Mouse (Mus musculus) testis, adult 2 months (tissue): ENCODE measurements at regions not wholly inside any gene's neighbourhood (a gene's known extent, or its start where the extent isn't known, plus 50 kb on each side); places are given as distances from the start of the nearest gene placed in this dataset.

Experiments used
- H3K27ac ChIP-seq: fragments of 200-500 bp; 2 replicates; pipeline ENCODE4 v1.5.1; 2012; ENCODE audit warnings: low read depth, low read length; ENCODE audit not compliant: control insufficient read depth, insufficient read depth
- H3K27me3 ChIP-seq: fragments of 200-500 bp; 2 replicates; pipeline ENCODE4 v1.6.1; 2012; ENCODE audit warnings: mild to moderate bottlenecking, low read length, moderate library complexity; ENCODE audit not compliant: control insufficient read depth, insufficient read depth
- H3K36me3 ChIP-seq: fragments of 200-500 bp; 2 replicates; pipeline ENCODE4 v1.6.1; 2012; ENCODE audit warnings: mild to moderate bottlenecking, low read length; ENCODE audit not compliant: control insufficient read depth, insufficient read depth
- H3K4me1 ChIP-seq: fragments of 200-500 bp; 2 replicates; pipeline ENCODE4 v1.6.1; 2012; ENCODE audit warnings: low read length; ENCODE audit not compliant: control insufficient read depth, insufficient read depth
- H3K4me3 ChIP-seq: fragments of 200-500 bp; 2 replicates; pipeline ENCODE4 v1.5.1; 2012; ENCODE audit warnings: low read depth, mild to moderate bottlenecking, low read length, moderate library complexity, mixed read lengths; ENCODE audit not compliant: control insufficient read depth
- CTCF ChIP-seq: fragments of 200-500 bp; IDR thresholded peaks from 2 replicates; pipeline ENCODE4 v1.5.1; 2012; ENCODE audit warnings: low read depth, mild to moderate bottlenecking, inconsistent platforms, low read length, moderate library complexity; ENCODE audit not compliant: control insufficient read depth, insufficient read depth, insufficient replicate concordance
- POLR2A ChIP-seq: fragments of 200-500 bp; IDR thresholded peaks from 2 replicates; pipeline ENCODE4 v1.6.1; 2012; ENCODE audit warnings: low read depth, mild to moderate bottlenecking, inconsistent platforms, low read length, moderate library complexity; ENCODE audit not compliant: control insufficient read depth

DNA sequence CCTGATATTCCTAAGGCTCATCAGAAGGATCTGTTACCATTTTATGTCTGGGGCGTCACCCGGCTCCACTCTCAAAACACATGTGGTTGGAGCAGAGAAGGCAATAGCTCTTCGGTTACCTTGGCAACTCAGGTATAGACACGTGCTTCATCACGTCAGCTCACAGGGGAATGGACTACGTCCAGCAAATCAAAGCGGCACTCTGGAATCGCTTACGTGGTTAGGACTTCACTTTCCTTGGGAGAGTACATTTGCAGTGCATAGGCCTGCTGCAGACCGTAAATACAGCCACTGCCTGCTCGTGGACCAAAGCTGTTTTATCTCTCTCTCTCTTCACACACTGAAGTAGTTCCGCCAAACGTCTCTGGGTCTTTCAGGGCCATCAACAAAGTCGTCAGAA lies 74.1 kb upstream of the Prok2 start:
- Histone ChIP-seq H3K36me3 (no peaks in the 10 kb centered on the region), H3K4me1 (peaks cover 12% of the 10 kb centered on the region), H3K27ac (no peak overlapping the region), H3K27me3 (no peaks in the 10 kb centered on the region), H3K4me3 (no peak overlapping the region)
- no peak for TF ChIP-seq POLR2A
- TF ChIP-seq CTCF: no peak

DNA sequence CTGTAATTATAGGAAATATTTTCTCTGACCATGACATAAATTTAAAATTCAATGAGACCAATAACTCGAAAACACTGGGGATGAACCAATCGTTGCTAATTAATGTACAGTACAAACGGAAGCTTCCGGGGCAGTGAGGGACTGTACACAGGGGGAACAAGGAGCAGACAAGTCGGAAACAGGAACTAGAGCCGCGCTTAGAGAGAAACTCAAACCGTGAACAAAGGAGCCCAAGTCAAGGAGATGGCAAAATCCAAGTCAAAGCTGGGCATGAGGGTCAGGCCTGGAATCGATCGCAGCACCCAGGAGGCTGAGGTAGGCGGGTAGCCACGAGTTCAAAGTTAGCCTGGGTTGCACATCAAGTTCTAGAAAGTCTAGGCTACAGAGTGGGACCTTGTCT lies 70.2 kb upstream of the Prok2 start:
- H3K27ac ChIP-seq: no peak overlapping the region
- TF ChIP-seq CTCF: no peak
- TF ChIP-seq POLR2A: no peak
- no peak overlapping the region for H3K4me3 ChIP-seq
- no peaks in the 10 kb centered on the region for H3K36me3 ChIP-seq
- H3K4me1 ChIP-seq: peaks cover 3% of the 10 kb centered on the region
- H3K27me3 ChIP-seq: no peaks in the 10 kb centered on the region

DNA sequence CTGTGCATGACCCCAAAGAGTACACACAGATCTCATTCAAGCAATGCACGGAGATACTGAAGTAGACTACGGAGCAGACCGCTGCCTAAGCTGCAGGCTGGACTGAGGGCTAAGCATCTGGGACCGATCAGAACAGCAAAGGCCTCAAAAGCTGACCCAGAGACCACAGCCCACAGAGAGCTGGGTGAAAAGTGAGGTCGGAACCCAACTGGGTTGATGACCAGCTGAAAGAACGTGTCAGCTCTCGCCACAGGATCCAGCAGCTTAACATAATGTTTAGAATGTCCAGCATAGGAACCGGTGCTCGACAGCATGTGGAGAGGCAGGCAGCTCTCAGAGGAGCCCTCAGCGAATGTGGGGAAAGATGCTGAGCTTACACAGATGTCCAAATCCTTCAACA lies 67.4 kb upstream of the Prok2 start:
- Histone ChIP-seq H3K36me3 (no peaks in the 10 kb centered on the region), H3K4me1 (peaks cover 3% of the 10 kb centered on the region), H3K27me3 (no peaks in the 10 kb centered on the region), H3K27ac (no peak overlapping the region), H3K4me3 (no peak overlapping the region)
- TF ChIP-seq CTCF (no peak), POLR2A (no peak)

DNA sequence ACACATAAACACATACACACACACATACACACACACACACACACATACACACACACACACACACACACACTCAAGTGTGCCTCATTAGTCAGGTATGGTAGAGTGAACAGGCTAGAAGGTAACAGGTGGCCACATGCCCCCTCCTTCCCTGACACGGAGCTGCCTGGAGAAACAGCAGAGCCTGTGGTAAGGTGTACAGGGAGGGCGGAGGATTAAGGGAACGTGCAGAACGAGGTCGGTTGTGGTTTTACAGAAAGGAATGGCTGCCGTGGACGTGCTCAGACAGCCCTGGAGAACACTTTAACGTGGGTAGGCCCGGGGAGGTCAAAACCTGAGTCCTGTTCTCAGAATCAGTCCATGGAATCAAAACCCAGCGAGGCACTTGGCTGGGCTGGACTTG lies 66.2 kb upstream of the Prok2 start:
- H3K36me3 ChIP-seq: no peaks in the 10 kb centered on the region
- H3K27ac ChIP-seq: no peak overlapping the region
- H3K27me3 ChIP-seq: no peaks in the 10 kb centered on the region
- peaks cover 3% of the 10 kb centered on the region for H3K4me1 ChIP-seq
- no peak overlapping the region for H3K4me3 ChIP-seq
- TF ChIP-seq CTCF: no peak
- TF ChIP-seq POLR2A: no peak

DNA sequence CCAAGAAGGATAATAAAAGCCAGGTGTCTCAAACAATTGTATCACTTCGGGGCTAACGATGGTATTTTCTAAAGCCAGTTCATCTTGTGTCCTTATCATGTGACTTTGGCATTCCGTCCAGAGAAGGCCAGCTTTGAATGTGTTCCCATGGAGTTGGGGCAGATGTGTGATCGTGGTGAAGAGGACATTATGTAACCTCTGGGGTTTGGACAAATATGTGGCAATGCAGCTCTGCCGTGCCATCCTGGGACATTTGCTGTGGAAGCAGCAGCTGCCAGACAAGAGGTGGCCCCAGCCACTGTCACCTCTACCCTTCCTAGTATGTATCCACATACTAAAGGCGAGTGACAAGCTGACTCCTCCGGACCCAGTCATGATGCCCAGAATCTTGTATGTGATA lies 60.8 kb upstream of the Prok2 start:
- TF ChIP-seq POLR2A (no peak), CTCF (no peak)
- H3K4me1 ChIP-seq: no peaks in the 10 kb centered on the region
- H3K27me3 ChIP-seq: no peaks in the 10 kb centered on the region
- H3K36me3 ChIP-seq: no peaks in the 10 kb centered on the region
- H3K27ac ChIP-seq: no peak overlapping the region
- no peak overlapping the region for H3K4me3 ChIP-seq

DNA sequence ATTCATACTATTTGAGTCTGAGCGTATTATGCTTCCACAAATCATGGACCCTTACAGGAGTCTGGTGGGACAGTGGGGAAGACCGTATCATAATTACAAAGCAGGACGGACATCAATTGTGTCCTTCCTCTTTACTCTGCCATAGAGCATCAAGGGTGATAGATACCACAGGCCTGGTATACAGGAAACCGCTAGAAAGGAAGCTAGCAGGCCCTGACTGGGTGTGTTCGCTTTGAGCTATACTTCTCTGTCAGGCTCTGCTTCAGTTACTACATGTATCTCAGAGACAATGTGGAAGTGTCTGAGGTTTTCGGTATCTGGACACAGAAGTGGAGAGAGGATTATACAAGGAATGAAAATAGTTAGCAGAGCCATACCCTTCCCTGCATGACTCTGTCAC lies 59.0 kb upstream of the Prok2 start:
- H3K27me3 ChIP-seq: no peaks in the 10 kb centered on the region
- H3K36me3 ChIP-seq: no peaks in the 10 kb centered on the region
- TF ChIP-seq POLR2A (no peak), CTCF (no peak)
- no peak overlapping the region for H3K4me3 ChIP-seq
- peaks cover 3% of the 10 kb centered on the region; the same call in 1 of the 2 replicates for H3K4me1 ChIP-seq
- no peak overlapping the region for H3K27ac ChIP-seq

DNA sequence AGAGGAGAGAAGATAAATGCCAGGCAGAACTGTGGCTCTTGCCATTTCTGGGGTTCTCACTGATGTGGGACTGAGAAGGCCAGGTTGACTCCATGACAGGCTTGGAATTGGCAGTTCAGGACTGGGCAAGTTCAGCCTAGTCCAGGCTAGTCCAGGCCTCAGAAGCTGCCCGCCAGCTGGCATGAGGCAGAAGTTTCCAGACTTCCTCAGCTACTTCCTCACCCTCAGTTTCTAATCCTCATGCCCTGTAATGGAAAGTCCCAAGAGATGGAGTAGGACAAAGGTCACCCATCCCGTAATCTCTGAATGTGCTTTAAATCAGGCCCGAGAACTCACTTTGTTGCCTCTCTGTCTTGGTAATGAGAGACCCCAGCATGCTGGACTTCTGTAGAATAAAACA lies 58.6 kb upstream of the Prok2 start:
- Histone ChIP-seq H3K27ac (no peak overlapping the region), H3K4me3 (no peak overlapping the region), H3K4me1 (peaks cover 3% of the 10 kb centered on the region; the same call in 1 of the 2 replicates), H3K27me3 (no peaks in the 10 kb centered on the region), H3K36me3 (no peaks in the 10 kb centered on the region)
- no peak for TF ChIP-seq CTCF
- no peak for TF ChIP-seq POLR2A

DNA sequence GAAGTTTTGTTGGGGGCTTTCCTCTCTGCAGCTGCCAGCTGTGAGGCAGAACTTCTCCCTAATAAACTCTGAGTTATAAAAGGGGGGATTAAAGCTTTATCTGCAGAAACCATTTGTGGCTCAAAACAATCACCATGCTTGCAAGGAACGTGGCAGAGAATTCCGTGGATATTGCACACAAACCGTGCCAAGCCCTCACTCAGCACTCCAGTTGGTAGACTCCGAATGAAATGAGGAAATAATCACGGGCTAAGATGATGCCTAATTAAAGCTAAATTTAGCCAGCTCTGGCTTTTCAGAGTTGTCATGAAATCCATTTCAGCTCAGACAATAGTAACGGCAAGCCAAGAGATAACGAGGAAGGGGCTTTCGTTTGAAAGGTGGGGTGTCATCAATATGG lies 58.1 kb upstream of the Prok2 start:
- no peaks in the 10 kb centered on the region for H3K36me3 ChIP-seq
- H3K27ac ChIP-seq: no peak overlapping the region
- H3K4me1 ChIP-seq: peaks cover 3% of the 10 kb centered on the region; the same call in 1 of the 2 replicates
- H3K27me3 ChIP-seq: no peaks in the 10 kb centered on the region
- TF ChIP-seq CTCF: no peak
- no peak for TF ChIP-seq POLR2A
- no peak overlapping the region for H3K4me3 ChIP-seq
